Mouse (Mus musculus) heart, postnatal 0 days (tissue): ENCODE measurements around the gene Fastkd3.

ENCODE experiments used
- CTCF ChIP-seq: IDR thresholded peaks from 2 replicates; pipeline ENCODE4 v1.5.1; 2016; ENCODE audit warnings: antibody characterized with exemption, control low read depth, low read depth
- EP300 ChIP-seq: IDR thresholded peaks from 2 replicates; pipeline ENCODE4 v1.6.1; 2016; ENCODE audit warnings: antibody characterized with exemption, low read depth

DNA sequence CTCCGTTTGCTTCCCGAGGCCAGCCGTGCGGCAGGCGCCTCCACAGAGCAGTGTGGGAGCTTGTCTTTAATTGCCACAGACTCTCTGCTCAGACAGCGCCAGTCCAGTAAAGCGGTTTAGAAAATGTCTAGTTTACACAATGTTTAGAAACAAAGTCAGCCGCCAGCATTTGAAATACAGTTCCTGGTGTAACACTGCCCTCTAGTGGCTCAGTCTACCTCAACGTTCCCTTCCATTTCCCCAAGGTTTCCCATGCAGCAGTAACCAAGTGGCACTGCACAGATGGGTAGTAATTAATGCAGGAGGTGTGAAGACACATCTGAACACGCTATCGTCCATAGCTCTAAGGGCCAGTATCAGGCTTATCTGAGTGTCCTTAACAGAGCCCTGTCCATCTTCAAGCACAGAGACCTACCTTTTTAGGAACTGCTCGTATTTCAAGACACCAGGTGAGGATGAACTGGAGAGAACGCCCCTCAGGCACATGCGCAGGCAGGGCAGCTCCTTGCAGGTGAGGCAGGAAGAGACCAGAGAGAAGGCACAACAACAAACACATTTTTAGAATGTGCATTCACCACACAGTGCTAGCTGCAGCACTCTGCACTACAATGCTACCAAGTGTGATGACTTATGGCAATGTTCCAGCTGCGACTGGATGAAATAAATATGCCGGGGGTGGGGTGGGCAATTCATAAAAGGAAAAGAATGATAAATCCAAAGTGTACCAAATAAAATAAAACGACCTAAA lies 12.3 kb upstream of the Fastkd3 start:
- TF ChIP-seq CTCF: peak; percentile 81
- TF ChIP-seq EP300: no peak
